Mouse (Mus musculus): Measurements from ENCODE around the gene Cct3. TPM values are rescaled to one million over a fixed set of nuclear protein-coding genes. Genes with fewer than 3 reads are reported as not detected.
"Not testable (repeated sequence)": the region's sequence is repeated elsewhere in the genome, so short reads cannot be mapped to it uniquely, and the experiment has no call there.

Gene Cct3
- polyA plus RNA-seq, 1 experiment from 2014 or later: 602 TPM

GRCm38 (mm10) chr3:88262346-88262745, 34.6 kb upstream of the Cct3 start:
- Histone ChIP-seq H3K4me2 (no peak overlapping the region), H3K9me3 (ENCODE audit: low read depth, low read length) (no peaks in the 10 kb centered on the region), H3K27me3 (ENCODE audit: insufficient read depth, low read length) (no peaks in the 10 kb centered on the region; the same call in 1 of the 2 replicates), H3K36me3 (ENCODE audit: insufficient read depth) (no peaks in the 10 kb centered on the region), H3K9ac (no peak overlapping the region), H3K4me3 (ENCODE audit: low read depth, low read length) (no peak overlapping the region), H3K27ac (ENCODE audit: low read depth) (no peak overlapping the region), H3K4me1 (ENCODE audit: insufficient read depth) (no peaks in the 10 kb centered on the region)
- no peak for ATAC-seq (ENCODE audit: insufficient read depth)
- WGBS: 59% methylated on average over 3 of the region's 3 CpGs
- no peak for TF ChIP-seq CTCF (IDR thresholded peaks at IDR 0.05; ENCODE audit: low read depth)
- DNase-seq: no peak

- not testable (repeated sequence) for ATAC-seq (ENCODE audit: insufficient read depth); H3K4me3 ChIP-seq (ENCODE audit: low read depth, low read length); H3K27me3 ChIP-seq (ENCODE audit: insufficient read depth, low read length); H3K9ac ChIP-seq; H3K4me2 ChIP-seq; H3K9me3 ChIP-seq (ENCODE audit: low read depth, low read length); H3K4me1 ChIP-seq (ENCODE audit: insufficient read depth); H3K27ac ChIP-seq (ENCODE audit: low read depth); H3K36me3 ChIP-seq (ENCODE audit: insufficient read depth); DNase-seq
- 70% methylated on average over 6 of the region's 6 CpGs for WGBS
These were observed 28.9 kb upstream of the Cct3 start for GRCm38 (mm10) chr3:88268014-88268413.

GRCm38 (mm10) chr3:88268991-88269390, 27.9 kb upstream of the Cct3 start:
- Histone ChIP-seq H3K9ac (no peak overlapping the region), H3K9me3 (ENCODE audit: low read depth, low read length) (no peaks in the 10 kb centered on the region), H3K4me1 (ENCODE audit: insufficient read depth) (no peaks in the 10 kb centered on the region), H3K4me3 (ENCODE audit: low read depth, low read length) (no peak overlapping the region), H3K27me3 (ENCODE audit: insufficient read depth, low read length) (no peaks in the 10 kb centered on the region), H3K36me3 (ENCODE audit: insufficient read depth) (no peaks in the 10 kb centered on the region), H3K27ac (ENCODE audit: low read depth) (no peak overlapping the region), H3K4me2 (no peak overlapping the region)
- WGBS: 81% methylated on average over 5 of the region's 5 CpGs
- DNase-seq (no peak), ATAC-seq (ENCODE audit: insufficient read depth) (no peak)
- TF ChIP-seq CTCF (IDR thresholded peaks at IDR 0.05; ENCODE audit: low read depth): no peak

- H3K9me3 ChIP-seq (ENCODE audit: low read depth, low read length); H3K9ac ChIP-seq; H3K36me3 ChIP-seq (ENCODE audit: insufficient read depth); H3K4me3 ChIP-seq (ENCODE audit: low read depth, low read length); H3K4me1 ChIP-seq (ENCODE audit: insufficient read depth); H3K4me2 ChIP-seq; ATAC-seq (ENCODE audit: insufficient read depth); DNase-seq; H3K27ac ChIP-seq (ENCODE audit: low read depth); H3K27me3 ChIP-seq (ENCODE audit: insufficient read depth, low read length): not testable (repeated sequence)
- 79% methylated on average over 2 of the region's 2 CpGs for whole genome bisulfite sequencing
These were observed 25.6 kb upstream of the Cct3 start for GRCm38 (mm10) chr3:88271298-88271697.

DNA sequence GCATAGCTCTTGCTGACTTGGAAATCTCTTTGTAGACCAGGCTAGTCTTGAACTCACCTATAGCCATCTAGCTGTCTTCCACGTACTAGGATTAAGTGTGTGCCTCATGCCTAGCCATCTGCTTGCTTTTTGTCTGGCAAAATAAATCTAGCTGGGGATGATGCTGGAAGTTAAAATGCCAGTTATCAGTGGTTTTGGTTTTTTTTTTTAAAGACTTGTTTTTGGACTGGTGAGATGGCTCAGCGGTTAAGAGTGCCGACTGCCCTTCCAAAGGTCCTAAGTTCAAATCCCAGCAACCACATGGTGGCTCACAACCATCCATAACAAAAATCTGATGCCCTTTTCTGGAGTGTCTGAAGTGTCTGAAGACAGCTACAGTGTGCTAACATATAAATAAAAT, 25.1 kb upstream of the Cct3 start:
- Histone ChIP-seq H3K9ac (no peak overlapping the region), H3K4me2 (no peak overlapping the region), H3K9me3 (ENCODE audit: low read depth, low read length) (no peaks in the 10 kb centered on the region), H3K27me3 (ENCODE audit: insufficient read depth, low read length) (no peaks in the 10 kb centered on the region), H3K4me3 (ENCODE audit: low read depth, low read length) (no peak overlapping the region), H3K4me1 (ENCODE audit: insufficient read depth) (no peaks in the 10 kb centered on the region), H3K36me3 (ENCODE audit: insufficient read depth) (no peaks in the 10 kb centered on the region), H3K27ac (ENCODE audit: low read depth) (no peak overlapping the region)
- ATAC-seq (ENCODE audit: insufficient read depth) (no peak), DNase-seq (no peak)
- 90% methylated on average over 3 of the region's 3 CpGs for WGBS
- no peak for TF ChIP-seq CTCF (IDR thresholded peaks at IDR 0.05; ENCODE audit: low read depth)

- ATAC-seq (ENCODE audit: insufficient read depth) (no peak), DNase-seq (no peak)
- no peak overlapping the region for H3K4me3 ChIP-seq (ENCODE audit: low read depth, low read length)
- H3K4me2 ChIP-seq: no peak overlapping the region
- no peak overlapping the region for H3K9ac ChIP-seq
- H3K4me1 ChIP-seq (ENCODE audit: insufficient read depth): no peaks in the 10 kb centered on the region
- H3K9me3 ChIP-seq (ENCODE audit: low read depth, low read length): no peaks in the 10 kb centered on the region
- no peaks in the 10 kb centered on the region for H3K27me3 ChIP-seq (ENCODE audit: insufficient read depth, low read length)
- WGBS: 90% methylated on average over 4 of the region's 4 CpGs
- H3K27ac ChIP-seq (ENCODE audit: low read depth): no peak overlapping the region
- 0 out of 2 replicates have a peak, but pooled peaks have one; percentile 20 for TF ChIP-seq CTCF (IDR thresholded peaks at IDR 0.05; ENCODE audit: low read depth)
- no peaks in the 10 kb centered on the region for H3K36me3 ChIP-seq (ENCODE audit: insufficient read depth)
These were observed 22.9 kb upstream of the Cct3 start for GRCm38 (mm10) chr3:88274002-88274401.

DNA sequence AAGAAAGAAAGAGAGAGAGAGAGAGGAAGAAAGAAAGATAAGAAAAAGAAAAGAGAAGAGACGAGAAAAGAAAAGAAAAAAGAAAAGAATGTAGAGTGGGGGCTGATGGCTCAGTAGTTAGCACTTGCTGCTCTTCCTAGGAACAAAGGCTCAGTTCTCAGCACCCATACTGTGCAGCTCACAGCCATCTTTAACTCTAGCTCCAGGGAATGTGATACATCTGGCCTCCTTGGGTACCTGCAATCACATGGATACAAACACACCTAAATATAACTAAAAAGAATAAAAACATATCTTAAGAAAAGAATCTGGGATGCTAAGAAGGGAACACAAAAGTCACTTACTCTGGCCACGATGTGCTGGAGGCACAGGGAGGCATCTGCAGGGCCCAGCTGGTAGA, 20.8 kb upstream of the Cct3 start:
- Histone ChIP-seq H3K27me3 (ENCODE audit: insufficient read depth, low read length) (no peaks in the 10 kb centered on the region), H3K4me3 (ENCODE audit: low read depth, low read length) (no peak overlapping the region), H3K4me2 (no peak overlapping the region), H3K9ac (no peak overlapping the region), H3K36me3 (ENCODE audit: insufficient read depth) (no peaks in the 10 kb centered on the region), H3K4me1 (ENCODE audit: insufficient read depth) (no peaks in the 10 kb centered on the region), H3K27ac (ENCODE audit: low read depth) (no peak overlapping the region), H3K9me3 (ENCODE audit: low read depth, low read length) (no peaks in the 10 kb centered on the region)
- WGBS: 78% methylated on average over 2 of the region's 2 CpGs
- ATAC-seq (ENCODE audit: insufficient read depth) (no peak), DNase-seq (no peak)
- no peak for TF ChIP-seq CTCF (IDR thresholded peaks at IDR 0.05; ENCODE audit: low read depth)

- DNase-seq (peak; percentile 40), ATAC-seq (ENCODE audit: insufficient read depth) (no peak)
- Histone ChIP-seq H3K4me2 (no peak overlapping the region), H3K4me3 (ENCODE audit: low read depth, low read length) (no peak overlapping the region), H3K27me3 (ENCODE audit: insufficient read depth, low read length) (no peaks in the 10 kb centered on the region), H3K9me3 (ENCODE audit: low read depth, low read length) (no peaks in the 10 kb centered on the region), H3K9ac (no peak overlapping the region), H3K36me3 (ENCODE audit: insufficient read depth) (no peaks in the 10 kb centered on the region), H3K4me1 (ENCODE audit: insufficient read depth) (no peaks in the 10 kb centered on the region), H3K27ac (ENCODE audit: low read depth) (no peak overlapping the region)
- 33% methylated on average over 7 of the region's 7 CpGs for WGBS
- TF ChIP-seq CTCF (IDR thresholded peaks at IDR 0.05; ENCODE audit: low read depth): peak; percentile 46
These were observed 20.3 kb upstream of the Cct3 start for GRCm38 (mm10) chr3:88276529-88277143.

All from lung, embryonic 14.5 days (tissue).